Mouse (Mus musculus) heart, embryonic 11.5 days (tissue): ENCODE measurements around the gene Pias4. TPM values are rescaled to one million over a fixed set of nuclear protein-coding genes. Genes with fewer than 3 reads are reported as not detected.

Experiments used
- ATAC-seq: fragments of 200-750 bp; cut with Nextera tagmentation; replicated peaks from 2 replicates; pipeline ENCODE4 v1.8.0; 2017; ENCODE audit warnings: moderate library complexity; ENCODE audit not compliant: insufficient number of reproducible peaks, low FRiP score, low TSS enrichment
- H3K27ac ChIP-seq: fragments of 300-500 bp; sonication (generic); 2 replicates; pipeline ENCODE4 v1.5.1; 2014; ENCODE audit warnings: mild to moderate bottlenecking, low read depth, low read length
- H3K27me3 ChIP-seq: fragments of 300-500 bp; sonication (generic); 2 replicates; pipeline ENCODE4 v1.6.1; 2014; ENCODE audit warnings: mild to moderate bottlenecking, low read length, mixed read lengths; ENCODE audit not compliant: control insufficient read depth, insufficient read depth
- H3K36me3 ChIP-seq: fragments of 300-500 bp; sonication (generic); 2 replicates; pipeline ENCODE4 v1.6.1; 2014; ENCODE audit warnings: mild to moderate bottlenecking, low read length, moderate library complexity, mixed read lengths; ENCODE audit not compliant: control insufficient read depth, insufficient read depth
- H3K4me1 ChIP-seq: fragments of 300-500 bp; sonication (generic); 2 replicates; pipeline ENCODE4 v1.6.1; 2014; ENCODE audit warnings: low read length; ENCODE audit not compliant: control insufficient read depth, insufficient read depth
- H3K4me2 ChIP-seq: fragments of 300-500 bp; sonication (generic); 2 replicates; pipeline ENCODE4 v1.6.1; 2014; ENCODE audit warnings: mild to moderate bottlenecking, moderate library complexity
- H3K4me3 ChIP-seq: fragments of 300-500 bp; sonication (generic); 2 replicates; pipeline ENCODE4 v1.5.1; 2014; ENCODE audit warnings: low read depth, low read length
- H3K9ac ChIP-seq: fragments of 300-500 bp; sonication (generic); 2 replicates; pipeline ENCODE4 v1.6.1; 2014; ENCODE audit warnings: mild to moderate bottlenecking, low read depth, low read length, moderate library complexity
- H3K9me3 ChIP-seq: fragments of 300-500 bp; sonication (generic); replicated peaks from 2 replicates; pipeline ENCODE4 v1.6.1; 2016; ENCODE audit warnings: low read length; ENCODE audit not compliant: control insufficient read depth
- WGBS: fragments of 180-500 bp; shearing (Covaris S2); extraction: QIAGEN DNeasy Blood & Tissue Kit; methylation state at CpG from one replicate; pipeline ENCODE4 v1.1.7; 2014; ENCODE audit not compliant: insufficient replicate concordance; 5-methylcytosine and 5-hydroxymethylcytosine counted together
- polyA plus RNA-seq: library from polyadenylated mRNA; unstranded; fragments of >200 nt; fragmentation: Nextera tagmentation; extraction: Ambion mirVana; gene quantifications from 2 replicates; pipeline ENCODE4 v1.2.1, GENCODE M21; 2014

The Pias4 gene
- polyA plus RNA-seq, 1 experiment from 2014 or later, result 39.4 TPM

DNA sequence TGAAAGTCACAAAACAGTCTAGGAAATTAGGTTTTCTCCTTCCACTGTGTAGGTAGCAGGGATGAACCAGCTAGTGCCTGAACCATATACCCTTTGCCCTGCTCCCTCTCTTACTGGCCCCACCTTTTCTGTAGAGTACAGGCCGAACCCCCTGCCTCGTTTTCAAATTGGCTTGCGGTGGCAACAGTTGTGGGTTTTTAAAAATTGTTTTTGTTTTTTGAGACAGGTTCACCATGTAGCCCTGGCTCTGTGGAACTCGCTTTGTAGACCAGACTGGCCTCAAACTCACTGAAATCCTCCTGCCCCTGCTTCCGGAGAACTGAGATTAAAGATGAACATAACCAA, 336 bp upstream of the Pias4 start:
- peak; percentile 37 for ATAC-seq
- H3K9ac ChIP-seq, result peak overlapping the region; percentile 65

GRCm38 (mm10) chr10:81165118-81165517, 2.6 kb downstream of the Pias4 start:
- H3K9me3 ChIP-seq, result no peaks in the 10 kb centered on the region
- no peak for ATAC-seq
- no peaks in the 10 kb centered on the region for H3K27me3 ChIP-seq
- peaks cover 14% of the 10 kb centered on the region for H3K4me1 ChIP-seq
- peaks cover 4% of the 10 kb centered on the region; the same call in 1 of the 2 replicates for H3K36me3 ChIP-seq
- WGBS, result 76% methylated on average over 8 of the region's 8 CpGs
- H3K4me3 ChIP-seq, result no peak overlapping the region
- no peak overlapping the region for H3K4me2 ChIP-seq
- H3K27ac ChIP-seq, result no peak overlapping the region
- no peak overlapping the region for H3K9ac ChIP-seq

More for the DNA sequence above, 336 bp upstream of the Pias4 start:
- peaks cover 9% of the 10 kb centered on the region for H3K4me1 ChIP-seq
- no peaks in the 10 kb centered on the region for H3K27me3 ChIP-seq
- H3K36me3 ChIP-seq, result no peaks in the 10 kb centered on the region
- no peaks in the 10 kb centered on the region for H3K9me3 ChIP-seq
- peak overlapping the region; percentile 75 for H3K27ac ChIP-seq
- 8% methylated on average over 5 of the region's 5 CpGs for WGBS
- H3K4me2 ChIP-seq, result peak overlapping the region; percentile 89
- H3K4me3 ChIP-seq, result peak overlapping the region; percentile 92

GRCm38 (mm10) chr10:81162318-81162652, 5.4 kb downstream of the Pias4 start:
- H3K36me3 ChIP-seq, result peaks cover 11% of the 10 kb centered on the region
- H3K4me3 ChIP-seq, result no peak overlapping the region
- ATAC-seq, result no peak
- no peak overlapping the region for H3K4me2 ChIP-seq
- H3K4me1 ChIP-seq, result peaks cover 10% of the 10 kb centered on the region
- WGBS, result 73% methylated on average over 2 of the region's 2 CpGs
- no peaks in the 10 kb centered on the region for H3K27me3 ChIP-seq
- no peaks in the 10 kb centered on the region for H3K9me3 ChIP-seq
- no peak overlapping the region for H3K9ac ChIP-seq
- H3K27ac ChIP-seq, result no peak overlapping the region

- H3K36me3 ChIP-seq, result peaks cover 16% of the 10 kb centered on the region
- no peak overlapping the region for H3K4me3 ChIP-seq
- peaks cover 10% of the 10 kb centered on the region for H3K4me1 ChIP-seq
- ATAC-seq, result no peak
- H3K27me3 ChIP-seq, result no peaks in the 10 kb centered on the region
- H3K9me3 ChIP-seq, result no peaks in the 10 kb centered on the region
- H3K4me2 ChIP-seq, result no peak overlapping the region
- H3K27ac ChIP-seq, result no peak overlapping the region
- H3K9ac ChIP-seq, result no peak overlapping the region
- 91% methylated on average over 8 of the region's 8 CpGs for WGBS
Measured at GRCm38 (mm10) chr10:81161602-81162317, 6.0 kb downstream of the Pias4 start.

DNA sequence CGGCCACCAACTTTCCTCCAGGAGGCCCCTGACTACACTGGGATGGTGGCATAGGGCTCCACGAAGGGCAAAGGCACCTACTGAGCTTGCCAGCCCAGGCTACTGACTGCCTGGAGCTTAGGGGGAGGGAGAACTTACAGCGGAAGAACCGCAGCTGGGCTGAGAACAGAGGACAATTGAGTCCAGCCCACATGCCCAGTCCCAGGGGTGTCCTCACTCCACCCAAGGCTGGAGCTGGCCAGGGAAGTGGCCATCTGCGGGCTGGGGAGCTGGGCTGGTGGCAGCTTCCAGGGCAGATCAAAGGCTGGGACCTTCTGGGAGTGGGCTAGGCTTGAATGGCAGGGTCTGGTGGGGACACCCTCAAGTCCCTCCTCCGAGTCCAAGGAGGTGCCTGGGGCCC, 13.0 kb downstream of the Pias4 start:
- Histone ChIP-seq H3K4me1 (peaks cover 9% of the 10 kb centered on the region), H3K9ac (no peak overlapping the region), H3K4me2 (no peak overlapping the region), H3K27me3 (no peaks in the 10 kb centered on the region), H3K9me3 (no peaks in the 10 kb centered on the region), H3K36me3 (peaks cover 42% of the 10 kb centered on the region), H3K27ac (no peak overlapping the region), H3K4me3 (no peak overlapping the region)
- 88% methylated on average over 6 of the region's 6 CpGs for WGBS
- ATAC-seq, result no peak

DNA sequence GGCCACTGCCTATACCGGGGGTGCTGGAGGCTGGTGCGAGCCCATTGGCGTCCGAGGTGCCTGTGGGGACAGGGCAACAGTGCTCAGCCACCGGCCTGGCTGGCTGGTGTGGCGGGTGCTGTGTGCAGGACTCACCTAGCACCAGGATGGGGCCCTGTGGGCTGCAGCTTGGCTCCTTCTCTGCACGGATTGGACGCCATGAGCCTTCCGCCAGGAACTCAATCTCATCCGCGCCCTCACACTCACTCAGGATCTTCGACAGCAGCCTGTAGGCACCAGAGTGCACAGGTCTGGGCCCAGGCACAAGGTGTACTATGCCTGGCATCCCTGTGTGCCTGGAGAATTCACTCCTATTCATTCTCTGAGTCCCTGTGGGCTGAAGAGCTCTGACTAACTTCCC, 13.4 kb downstream of the Pias4 start:
- H3K36me3 ChIP-seq, result peaks cover 46% of the 10 kb centered on the region
- H3K9ac ChIP-seq, result no peak overlapping the region
- ATAC-seq, result no peak
- WGBS, result 90% methylated on average over 12 of the region's 12 CpGs
- H3K27me3 ChIP-seq, result no peaks in the 10 kb centered on the region
- H3K9me3 ChIP-seq, result no peaks in the 10 kb centered on the region
- H3K4me1 ChIP-seq, result peaks cover 9% of the 10 kb centered on the region
- no peak overlapping the region for H3K4me3 ChIP-seq
- no peak overlapping the region for H3K4me2 ChIP-seq
- H3K27ac ChIP-seq, result no peak overlapping the region

GRCm38 (mm10) chr10:81152609-81153008, 15.1 kb downstream of the Pias4 start:
- peak; percentile 29; the same call in 1 of the 2 replicates for ATAC-seq
- 58% methylated on average over 12 of the region's 12 CpGs for WGBS
- no peak overlapping the region for H3K9ac ChIP-seq
- peak overlapping the region; percentile 76 for H3K27ac ChIP-seq
- H3K36me3 ChIP-seq, result peaks cover 56% of the 10 kb centered on the region
- H3K9me3 ChIP-seq, result no peaks in the 10 kb centered on the region
- no peak overlapping the region for H3K4me3 ChIP-seq
- H3K27me3 ChIP-seq, result no peaks in the 10 kb centered on the region
- peaks cover 9% of the 10 kb centered on the region for H3K4me1 ChIP-seq
- peak overlapping the region; percentile 4; the same call in 1 of the 2 replicates for H3K4me2 ChIP-seq

- WGBS, result 79% methylated on average over 6 of the region's 6 CpGs
- ATAC-seq, result no peak
- no peaks in the 10 kb centered on the region for H3K9me3 ChIP-seq
- no peaks in the 10 kb centered on the region for H3K27me3 ChIP-seq
- H3K4me3 ChIP-seq, result no peak overlapping the region
- no peak overlapping the region for H3K4me2 ChIP-seq
- no peak overlapping the region for H3K9ac ChIP-seq
- peaks cover 11% of the 10 kb centered on the region for H3K4me1 ChIP-seq
- peaks cover 58% of the 10 kb centered on the region for H3K36me3 ChIP-seq
- H3K27ac ChIP-seq, result no peak overlapping the region
Measured at GRCm38 (mm10) chr10:81151261-81151660, 16.5 kb downstream of the Pias4 start.

DNA sequence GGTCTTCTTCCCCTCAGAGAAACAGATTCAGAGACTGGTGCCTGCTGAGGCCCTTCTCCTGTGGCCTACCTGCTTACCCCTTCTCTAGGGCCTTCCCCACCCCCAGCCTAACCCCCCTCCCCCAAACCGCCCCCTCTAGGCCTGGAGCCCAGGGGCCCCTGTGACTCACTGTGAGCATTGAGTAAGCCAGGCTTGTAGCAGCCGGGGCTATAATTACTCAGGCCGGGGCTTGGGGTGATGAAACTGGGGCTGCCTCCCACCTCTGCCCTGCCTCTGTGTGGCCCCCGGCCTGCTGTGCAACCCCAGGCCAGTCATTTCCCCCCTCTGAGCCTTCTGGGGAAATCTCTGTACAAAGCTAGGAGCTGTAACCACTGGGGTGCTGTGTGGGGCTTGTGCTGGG, 21.4 kb downstream of the Pias4 start:
- Histone ChIP-seq H3K27me3 (no peaks in the 10 kb centered on the region), H3K36me3 (peaks cover 64% of the 10 kb centered on the region), H3K9me3 (no peaks in the 10 kb centered on the region), H3K4me1 (peaks cover 25% of the 10 kb centered on the region), H3K27ac (no peak overlapping the region), H3K9ac (no peak overlapping the region), H3K4me3 (no peak overlapping the region), H3K4me2 (no peak overlapping the region)
- no peak for ATAC-seq
- WGBS, result 88% methylated on average over 4 of the region's 4 CpGs
